Mouse (Mus musculus) NIH3T3 (cell line): ENCODE measurements around the gene Prkci.
A peak's percentile ranks its signal among the peaks of the same experiment; 100 is the strongest.

Source experiments
- DNase-seq: peaks from one replicate; pipeline ENCODE4 v3.0.0-alpha.2; 2012; ENCODE audit warnings: low read depth

Prkci gene

DNA sequence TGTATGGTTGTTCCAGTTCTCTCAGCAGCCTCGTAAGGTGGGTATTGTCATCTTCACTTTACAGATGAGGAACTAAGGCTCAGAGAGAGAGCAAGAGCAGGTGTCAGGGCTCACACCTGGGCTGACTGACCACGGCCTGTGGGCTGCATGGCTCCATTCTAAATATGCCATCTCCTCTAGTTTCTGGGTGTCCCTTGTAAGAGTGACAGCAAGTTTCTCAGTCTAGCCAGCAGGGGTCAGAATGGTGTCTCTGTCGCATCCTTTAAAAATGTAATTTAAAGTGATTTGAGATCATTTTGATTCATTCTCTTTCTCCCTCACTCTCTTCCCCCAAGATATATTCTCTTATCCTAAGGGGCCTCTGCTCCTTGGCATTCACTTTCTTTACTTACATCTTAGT, 51.7 kb downstream of the Prkci start:
- peak; percentile 20 for DNase-seq

DNA sequence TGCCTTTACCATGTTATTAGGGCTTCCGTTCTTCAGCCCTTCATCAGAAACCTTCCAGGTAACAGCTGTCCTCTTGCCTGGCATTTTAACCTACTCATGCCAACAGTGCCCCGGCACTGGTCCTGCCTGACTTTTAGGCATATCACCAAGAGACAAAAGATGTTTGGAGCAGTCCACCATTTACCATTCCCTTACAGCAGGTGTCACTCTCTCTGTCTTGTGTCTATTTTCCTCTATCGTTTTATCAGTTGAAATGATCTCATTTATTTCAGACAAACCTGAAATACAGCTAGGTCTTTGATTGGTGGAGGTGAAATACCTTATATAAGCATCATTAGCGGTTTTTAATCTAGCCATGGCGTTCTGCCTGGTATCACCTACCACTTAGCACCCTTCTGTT, 53.5 kb downstream of the Prkci start:
- no peak for DNase-seq

DNA sequence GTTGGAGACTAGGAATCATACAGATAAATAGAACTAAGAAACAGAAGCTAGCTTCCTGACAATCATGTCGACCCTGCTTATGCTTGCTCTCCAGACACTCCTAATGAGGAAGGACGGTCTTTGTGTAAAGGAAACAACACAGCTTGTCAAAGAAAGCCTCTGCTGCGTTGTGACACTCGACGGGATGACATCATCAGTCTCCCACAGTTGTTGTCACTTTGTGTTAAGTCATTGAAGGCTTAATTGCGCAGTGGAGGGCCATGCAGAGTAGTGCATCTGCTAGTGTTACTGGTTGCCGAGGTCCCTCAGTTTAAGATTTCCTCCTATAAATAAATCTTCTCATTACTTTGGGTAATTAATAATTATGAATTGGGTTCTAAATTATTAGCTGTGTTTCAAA, 54.8 kb downstream of the Prkci start:
- DNase-seq: no peak

DNA sequence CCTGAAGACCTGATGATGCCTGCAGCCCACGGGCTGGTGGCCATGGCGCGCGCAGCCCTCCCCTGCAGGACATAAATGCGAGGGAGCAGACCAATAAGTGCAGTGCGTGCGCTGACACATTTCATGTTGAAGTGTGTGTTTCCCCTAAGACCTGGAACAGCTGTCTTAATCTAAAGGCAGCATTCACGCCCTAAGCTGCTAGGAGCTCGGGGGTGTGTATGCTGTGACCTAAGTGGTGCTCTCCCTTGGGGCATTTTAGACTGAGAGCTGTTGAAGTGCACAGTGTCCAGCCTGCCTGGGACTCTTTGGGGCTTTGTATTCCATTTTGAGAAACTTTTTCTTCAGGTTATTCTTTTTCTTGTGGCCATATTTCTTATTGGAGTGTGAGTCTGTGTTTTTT, 56.2 kb downstream of the Prkci start:
- DNase-seq: no peak

DNA sequence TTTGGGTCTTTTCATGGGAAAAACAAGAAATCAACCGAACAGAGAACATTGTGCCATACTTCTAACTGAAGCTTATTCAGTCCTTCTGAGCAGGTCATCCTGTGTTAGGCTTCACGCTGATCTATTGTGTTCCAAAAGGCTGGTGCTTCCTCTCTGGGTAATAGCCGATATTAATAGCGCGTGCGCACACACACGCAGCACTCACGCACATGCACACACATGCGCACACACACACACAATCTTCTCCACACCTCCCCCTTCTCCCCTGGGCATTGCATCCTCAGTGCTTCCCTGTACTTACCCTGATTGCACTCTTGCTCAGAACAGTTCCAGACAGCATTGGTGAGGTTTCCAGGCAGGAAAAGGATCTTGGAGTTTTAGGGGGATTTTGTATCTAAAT, 57.6 kb downstream of the Prkci start:
- DNase-seq: no peak

DNA sequence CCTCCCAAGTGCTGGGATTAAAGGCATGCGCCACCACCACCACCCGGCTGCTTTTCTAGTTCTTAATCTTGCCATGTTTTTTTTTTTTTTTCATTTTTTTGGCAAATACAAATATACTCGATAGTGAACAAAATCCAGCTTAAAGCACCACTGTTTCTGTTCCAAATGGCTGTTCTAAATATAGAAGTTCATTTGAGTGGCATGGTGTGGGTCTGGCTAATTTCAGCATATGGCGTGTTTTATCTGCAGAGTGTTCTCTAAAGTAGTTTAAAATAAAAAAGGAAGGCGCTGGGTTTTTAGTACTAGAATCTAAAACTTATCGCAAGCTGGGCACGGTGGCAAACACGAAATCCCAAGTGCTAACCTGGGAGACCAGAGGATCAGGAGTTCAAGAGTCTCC, 59.3 kb downstream of the Prkci start:
- DNase-seq: no peak

DNA sequence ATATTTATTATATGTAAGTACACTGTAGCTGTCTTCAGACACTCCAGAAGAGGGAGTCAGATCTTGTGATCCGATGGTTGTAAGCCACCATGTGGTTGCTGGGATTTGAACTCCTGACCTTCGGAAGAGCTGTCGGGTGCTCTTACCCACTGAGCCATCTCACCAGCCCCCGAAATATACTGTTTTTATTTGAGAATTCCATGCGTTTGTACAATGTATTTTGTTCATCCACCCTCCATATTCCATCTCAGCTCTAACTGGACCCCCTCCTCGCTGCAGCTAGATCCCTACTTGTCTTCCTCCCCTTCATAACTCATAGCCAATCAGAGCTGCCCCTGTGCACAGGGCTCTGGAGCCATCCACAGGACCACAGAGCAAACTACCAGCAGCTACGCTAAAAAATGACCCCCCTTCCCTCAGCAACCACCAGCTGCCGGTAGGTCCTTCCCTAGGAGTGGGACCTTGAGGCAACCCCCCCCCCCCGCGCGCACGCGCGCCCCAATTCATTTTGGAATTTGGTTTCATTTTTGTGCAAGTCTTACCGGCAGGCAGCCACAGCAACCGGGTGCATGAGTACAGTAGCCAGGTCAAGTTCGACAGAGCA, 60.6 kb downstream of the Prkci start:
- peak; percentile 79 for DNase-seq

DNA sequence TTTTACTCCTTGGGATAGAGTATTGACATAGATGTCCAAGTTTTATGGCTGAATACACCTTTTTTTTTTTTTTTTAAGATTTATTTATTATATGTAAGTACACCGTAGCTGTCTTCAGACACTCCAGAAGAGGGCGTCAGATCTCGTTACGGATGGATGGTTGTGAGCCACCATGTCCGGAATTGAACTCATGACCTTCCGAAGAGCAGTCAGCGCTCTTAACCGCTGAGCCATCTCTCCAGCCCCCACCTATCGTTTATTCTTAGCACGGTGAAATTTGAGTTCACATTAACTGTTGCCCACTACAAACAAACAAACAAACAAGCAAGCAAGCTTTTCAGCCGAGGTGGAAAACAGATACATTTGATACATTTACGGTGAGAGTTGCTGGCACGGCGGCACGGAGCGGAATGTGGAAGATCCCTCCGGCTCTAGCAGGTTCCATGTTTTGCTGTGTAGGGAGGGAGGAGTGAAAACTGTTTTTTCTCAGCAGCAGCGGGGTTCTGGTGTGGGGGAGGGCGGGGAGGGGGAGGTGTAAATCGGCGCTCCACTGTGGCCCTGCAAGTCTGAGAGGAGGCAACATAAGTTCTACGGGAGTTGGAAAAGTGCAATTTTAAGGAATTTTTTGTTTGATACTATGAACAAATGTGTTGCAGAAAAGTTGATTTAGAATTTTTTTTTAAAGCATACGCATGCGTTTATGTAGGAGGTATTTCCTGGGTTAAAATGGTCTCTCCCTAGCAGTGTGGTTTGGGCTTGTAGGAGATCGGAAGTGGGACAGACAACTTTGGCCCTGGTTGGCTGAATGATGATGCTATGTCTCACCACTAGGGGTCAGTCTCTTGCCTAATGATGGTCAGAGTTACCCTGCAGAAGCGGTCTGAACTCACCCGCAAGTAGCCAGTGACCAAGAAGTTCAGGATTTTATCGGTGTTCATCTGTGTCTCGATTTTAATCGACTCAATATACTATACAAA, 61.4 kb downstream of the Prkci start:
- DNase-seq: peak; percentile 95

DNA sequence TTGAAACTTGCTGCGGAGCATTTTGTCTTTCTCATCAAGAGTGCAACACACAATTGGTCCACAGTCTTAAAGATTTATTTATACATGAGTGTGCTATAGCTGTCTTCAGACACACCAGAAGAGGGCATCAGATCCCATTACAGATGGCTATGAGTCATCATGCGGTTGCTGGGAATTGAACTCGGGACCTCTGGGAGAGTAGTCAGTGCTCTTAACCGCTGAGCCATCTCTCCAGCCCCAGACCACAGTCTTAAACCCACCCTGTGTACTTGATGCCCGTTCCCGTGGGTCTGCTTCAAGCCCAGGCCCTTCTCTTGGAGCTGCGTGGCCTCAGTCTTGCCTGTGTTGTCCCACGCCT, 65.2 kb downstream of the Prkci start:
- DNase-seq: peak; percentile 29

DNA sequence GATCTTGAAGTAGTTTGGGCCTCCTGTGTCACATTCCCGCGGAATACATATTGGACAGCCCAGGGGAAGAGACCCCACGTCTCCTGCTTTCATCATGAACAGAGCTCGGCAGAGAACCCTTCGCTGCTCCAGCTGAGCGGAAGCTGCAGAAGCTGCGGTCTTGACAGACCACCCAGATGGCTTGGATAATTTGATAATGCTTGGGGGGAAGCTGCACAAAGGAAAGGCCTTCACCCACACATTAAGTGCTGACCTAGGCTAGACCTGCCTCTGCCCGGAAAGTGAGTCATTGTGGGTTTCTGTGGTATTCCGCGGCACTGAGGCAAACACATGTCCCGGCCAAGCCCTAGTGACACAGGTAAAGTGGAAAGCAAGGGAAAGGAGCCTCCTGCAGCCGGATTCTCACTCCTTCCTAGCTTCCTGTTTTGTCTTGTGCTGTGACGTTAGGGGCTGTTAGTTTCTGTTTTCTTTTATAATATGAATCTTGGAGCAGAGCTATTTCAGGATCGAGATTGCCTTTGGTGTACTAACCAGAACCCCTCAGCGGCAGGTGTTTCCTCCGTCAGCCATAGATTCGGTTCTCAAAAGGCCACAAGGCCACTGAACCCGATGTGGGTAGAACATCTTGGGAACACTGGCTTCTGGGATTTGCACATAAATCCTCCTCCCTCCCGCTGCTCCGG, 65.7 kb downstream of the Prkci start:
- DNase-seq: no peak

DNA sequence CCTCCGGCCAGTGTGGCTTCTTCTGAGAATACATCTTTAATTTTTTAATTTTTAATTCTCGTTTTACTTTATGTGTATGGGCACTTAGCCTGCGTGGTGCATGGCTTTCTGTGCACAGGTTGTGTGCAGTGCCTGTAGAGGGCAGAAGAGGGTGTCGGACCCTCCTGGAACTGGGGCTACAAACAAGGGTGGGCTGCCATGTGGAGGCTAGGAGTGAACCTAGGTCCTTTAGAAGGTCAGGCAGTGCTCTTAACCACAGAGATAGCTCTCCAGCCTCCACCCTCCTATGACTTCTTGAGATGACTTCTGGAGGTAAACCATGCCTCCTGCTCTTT, 66.2 kb downstream of the Prkci start:
- no peak for DNase-seq

DNA sequence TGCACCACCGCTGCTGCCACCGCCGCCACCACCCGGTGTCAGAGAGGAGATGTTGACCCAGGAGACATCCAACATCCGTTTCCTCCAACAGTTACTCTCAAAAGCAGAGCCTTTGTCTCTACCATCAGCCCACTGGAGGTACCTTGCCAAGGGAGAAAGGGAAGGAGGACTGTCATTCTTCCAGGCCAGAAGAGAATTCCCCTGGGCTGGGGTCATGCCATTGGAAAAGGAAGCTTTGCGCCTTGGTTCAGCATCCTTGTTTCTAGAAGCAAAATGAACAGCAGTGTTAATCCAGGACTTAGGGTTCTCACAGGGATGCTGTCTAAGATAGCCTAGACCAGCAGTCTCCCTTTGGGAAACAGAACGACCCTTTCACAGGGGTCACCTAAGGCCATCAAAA, 66.8 kb downstream of the Prkci start:
- no peak for DNase-seq

DNA sequence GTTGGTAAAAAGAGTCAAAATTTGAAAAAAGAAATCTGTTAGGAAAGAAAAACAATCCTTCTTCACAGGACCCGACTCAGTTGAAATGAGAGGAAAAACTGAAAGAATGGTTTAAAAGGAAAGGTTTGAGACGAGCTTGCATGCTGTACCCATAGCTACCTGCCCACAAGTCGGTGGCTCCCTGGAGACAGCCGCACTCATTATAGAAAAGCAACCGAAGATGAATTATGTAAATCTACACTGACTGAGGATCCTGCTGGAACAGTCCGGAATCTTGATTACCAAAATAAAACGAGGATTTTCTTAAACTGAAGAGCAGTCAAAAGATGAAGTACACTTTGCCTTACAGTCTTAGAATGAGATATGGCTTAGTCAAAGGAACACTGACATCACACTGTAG, 72.9 kb downstream of the Prkci start:
- DNase-seq: no peak

DNA sequence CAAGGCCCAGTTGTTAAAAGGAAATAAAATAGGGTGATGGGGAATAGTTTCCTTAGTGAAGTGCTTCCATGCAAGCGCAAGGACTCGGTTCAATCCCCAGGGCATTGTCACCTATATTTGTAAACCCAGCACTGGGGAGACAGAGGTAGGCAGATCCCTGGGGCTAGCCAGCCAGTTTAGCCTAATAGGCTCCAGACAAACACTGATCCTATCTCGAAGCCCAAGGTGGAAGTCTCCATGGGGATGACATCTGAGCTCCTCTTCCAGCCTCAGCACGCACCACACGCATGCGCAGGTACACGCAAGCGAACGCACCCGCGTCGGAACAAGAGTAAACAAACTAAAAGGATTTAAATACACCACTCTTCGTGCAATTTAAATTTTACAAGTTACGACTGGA, 76.3 kb downstream of the Prkci start:
- DNase-seq: no peak

DNA sequence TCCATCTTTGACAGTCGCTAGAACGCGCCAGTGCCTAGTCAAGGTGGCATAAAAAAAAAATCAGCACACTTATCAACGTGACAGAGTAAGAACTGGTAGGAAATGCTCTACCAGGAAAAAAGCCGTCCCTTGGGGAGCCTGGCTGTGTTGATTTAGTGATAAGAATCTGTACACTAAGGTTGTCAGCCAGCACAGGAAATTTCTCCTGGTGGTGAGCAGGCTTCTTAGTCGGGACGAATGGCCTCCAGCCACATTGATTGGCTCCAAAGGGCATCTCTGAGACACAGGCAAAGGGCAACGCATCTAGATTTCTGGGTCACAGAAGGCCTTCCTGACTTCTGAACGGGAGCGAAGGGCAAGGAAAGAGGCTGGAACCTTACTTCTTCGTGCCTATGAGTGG, 80.3 kb downstream of the Prkci start:
- DNase-seq: no peak

DNA sequence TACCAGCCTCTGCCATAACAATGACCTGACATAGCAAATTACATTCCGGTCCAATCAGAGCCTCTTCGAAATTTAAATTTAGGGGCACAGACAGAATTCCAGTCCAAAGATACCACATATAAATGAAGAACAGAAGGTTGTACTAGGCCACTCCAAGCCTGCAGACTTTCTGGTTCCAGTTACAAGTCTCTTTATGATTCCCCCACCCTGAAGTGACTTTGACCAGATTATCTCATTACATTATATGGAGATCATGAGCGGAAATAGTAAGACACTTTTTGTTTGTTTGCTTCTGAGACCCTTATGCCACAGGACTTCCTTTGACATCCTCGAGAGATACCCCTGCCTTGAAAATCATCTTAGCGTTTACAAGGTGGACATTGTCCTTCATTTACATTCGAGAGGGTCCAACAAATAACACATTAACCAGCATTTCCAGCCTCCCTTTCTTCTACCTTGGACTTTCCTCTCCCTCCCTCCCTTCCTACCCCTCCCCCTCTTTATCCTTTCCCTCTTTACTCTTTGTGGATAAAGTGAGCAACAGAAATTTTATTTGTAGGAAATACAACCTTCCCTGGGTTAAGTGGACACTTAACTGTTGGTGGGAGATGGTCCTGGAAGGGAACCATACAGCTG, 81.6 kb downstream of the Prkci start:
- DNase-seq: no peak

DNA sequence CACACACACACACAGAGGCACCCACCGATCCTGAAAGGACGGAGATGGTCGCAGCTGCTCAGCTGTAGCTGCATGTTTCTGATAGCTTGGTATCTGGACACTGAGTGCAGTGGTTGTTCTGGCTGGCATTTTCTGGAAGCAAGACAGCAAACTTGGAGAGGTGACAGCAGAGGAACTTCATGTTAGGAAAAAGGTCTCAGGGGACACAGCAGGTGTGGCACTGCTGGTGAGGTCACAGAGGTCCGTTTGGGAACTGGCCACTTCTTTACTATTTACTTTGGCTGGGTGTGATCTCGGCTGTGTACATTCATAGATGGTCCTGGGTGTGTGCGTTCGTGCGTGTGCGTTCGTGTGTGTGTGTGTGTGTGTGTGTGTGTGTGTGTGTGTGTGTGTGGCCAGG, 83.9 kb downstream of the Prkci start:
- DNase-seq: no peak

DNA sequence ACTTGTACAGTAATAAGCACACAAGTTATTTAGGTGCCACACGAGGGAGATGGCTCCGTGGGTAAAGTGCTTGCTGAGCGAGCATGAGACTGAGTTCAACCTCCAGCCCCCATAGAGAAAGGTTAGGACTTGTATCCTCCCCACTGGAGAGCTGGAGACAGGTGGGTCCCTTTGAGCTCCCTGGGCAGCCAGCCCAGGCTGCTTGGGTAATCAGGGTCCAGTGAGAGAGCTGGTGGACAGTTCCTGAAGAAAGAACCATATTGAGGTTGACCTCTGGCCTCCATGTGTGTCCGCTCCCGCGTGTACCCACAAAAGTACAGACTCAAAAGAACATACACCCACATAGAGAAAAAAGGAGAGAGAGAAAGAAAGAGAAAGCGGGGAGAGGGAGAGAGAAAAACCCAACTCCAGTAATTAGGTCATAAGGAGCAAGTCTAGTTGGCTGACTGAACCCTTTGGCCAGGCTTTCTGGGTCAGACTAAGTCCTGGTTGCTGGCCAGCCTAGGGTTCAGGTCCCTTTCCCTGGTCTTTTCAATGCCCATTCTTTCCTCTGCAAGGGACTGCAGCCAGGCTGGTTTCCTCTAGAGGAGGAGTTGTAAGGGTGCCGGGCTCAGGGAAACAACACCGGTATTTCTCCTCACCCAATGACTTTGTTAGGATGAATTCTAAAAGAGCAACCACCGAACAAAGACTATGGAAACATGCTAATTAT, 85.4 kb downstream of the Prkci start:
- no peak for DNase-seq

DNA sequence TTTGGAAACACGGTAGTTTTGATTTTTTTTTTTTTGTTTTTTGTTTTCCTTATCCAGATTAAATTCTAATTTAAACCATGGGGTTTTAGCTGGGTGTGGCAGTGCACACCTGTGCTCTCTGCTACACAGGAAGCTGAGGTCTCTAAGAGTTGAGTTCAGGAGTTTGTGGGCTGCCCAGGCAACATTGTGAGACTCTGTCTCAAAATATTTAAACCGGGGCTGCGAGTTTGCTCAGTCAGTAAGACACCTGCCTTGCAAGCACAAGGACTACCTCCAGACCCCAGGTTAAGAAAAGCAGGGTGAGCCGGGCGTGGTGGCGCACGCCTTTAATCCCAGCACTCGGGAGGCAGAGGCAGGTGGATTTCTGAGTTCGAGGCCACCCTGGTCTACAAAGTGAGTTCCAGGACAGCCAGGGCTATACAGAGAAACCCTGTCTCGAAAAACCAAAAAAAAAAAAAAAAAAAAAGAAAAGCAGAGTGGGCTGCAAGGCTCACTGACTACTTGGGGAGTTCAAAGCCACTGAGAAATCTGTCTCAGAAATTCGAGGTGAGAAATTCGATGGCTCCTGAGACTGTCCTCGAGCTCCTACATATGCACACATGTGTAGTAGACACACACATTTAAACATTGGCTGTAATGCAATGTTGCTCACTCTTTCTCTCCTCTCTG, 87.4 kb downstream of the Prkci start:
- DNase-seq: no peak

DNA sequence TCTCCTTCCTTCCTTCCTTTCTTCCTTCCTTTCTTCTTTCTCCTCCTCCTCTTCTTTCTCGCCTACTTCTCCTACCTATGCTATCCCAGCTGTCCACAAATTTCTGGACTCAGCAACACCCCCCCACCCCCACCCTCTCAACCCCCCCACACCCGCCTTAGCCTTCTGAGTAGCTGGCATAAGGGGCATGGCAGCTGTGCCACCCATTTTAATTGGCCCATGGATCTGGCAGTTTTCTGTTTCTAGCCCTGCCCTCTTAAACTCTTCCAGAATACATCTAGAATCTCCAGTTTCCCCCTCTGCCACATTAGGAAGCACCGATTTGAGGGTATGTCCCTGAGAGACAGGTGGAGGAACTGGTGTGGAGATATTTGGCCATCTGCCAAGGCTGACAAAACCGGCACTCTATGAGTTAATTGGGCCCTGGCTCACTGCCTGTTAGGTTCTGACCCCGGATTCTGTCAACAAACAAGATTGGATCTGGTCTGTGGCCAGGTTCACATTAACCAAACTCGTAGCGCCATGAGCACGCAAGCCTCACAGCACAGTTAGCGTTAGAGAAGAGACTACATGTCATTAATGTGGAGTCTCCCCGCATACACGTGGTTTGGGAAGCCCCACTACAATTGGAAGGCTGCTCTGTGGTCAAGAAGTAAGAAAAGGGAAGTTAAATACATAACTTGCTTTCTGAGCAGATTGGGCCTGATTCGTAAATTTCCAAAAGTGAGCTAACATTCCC, 88.1 kb downstream of the Prkci start:
- DNase-seq: peak; percentile 28

DNA sequence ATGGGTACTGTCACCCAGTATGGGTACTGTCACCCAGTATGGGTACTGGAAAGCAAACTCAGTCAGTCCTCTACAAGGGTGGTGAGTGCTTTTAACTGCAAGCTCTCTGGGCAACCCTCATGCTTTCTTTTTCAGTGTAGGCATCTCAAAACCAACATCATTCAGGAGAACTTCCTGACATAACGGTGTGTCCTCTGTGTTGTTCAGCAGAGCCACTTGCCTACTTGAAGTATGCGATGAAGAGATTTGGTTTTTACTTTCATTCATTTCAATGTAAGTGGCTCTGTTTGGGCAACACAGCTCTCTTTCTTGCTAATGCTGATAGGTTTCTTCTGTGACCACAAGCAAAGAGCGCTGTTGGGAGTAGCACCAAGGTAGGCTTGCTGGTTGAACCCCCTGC, 89.5 kb downstream of the Prkci start:
- DNase-seq: no peak
